Mouse (Mus musculus): ENCODE results near the gene Sema4a. TPM values are rescaled to one million over a fixed set of nuclear protein-coding genes. Genes with fewer than 3 reads are reported as not detected.
A peak's percentile ranks its signal among the peaks of the same experiment; 100 is the strongest.
"Not testable (repeated sequence)": the region's sequence is repeated elsewhere in the genome, so short reads cannot be mapped to it uniquely, and the experiment has no call there.

The Sema4a gene
- total RNA-seq, 2 experiments from 2014 or later: 13.4 to 15.5 TPM

DNA sequence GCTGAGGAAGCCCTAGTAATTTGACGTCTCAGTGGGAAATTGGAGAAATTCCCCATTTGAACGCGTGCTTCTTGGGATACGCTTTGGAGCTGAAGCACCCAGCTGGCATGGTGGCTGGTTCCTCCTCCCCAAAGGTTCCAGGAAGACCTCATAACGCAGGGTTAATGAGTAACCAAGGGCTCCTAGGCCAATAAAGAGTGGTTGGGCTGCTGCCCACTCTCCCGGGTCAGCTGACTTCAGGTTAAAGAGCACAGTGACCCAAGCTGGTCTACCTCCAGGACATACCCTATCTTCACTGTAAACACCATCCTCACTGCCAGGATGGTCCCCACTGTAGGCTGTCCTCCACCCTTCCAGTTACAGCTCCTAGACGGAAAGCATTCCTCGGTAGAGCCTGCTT, 4.7 kb downstream of the Sema4a start:
- DNase-seq: no peak

DNA sequence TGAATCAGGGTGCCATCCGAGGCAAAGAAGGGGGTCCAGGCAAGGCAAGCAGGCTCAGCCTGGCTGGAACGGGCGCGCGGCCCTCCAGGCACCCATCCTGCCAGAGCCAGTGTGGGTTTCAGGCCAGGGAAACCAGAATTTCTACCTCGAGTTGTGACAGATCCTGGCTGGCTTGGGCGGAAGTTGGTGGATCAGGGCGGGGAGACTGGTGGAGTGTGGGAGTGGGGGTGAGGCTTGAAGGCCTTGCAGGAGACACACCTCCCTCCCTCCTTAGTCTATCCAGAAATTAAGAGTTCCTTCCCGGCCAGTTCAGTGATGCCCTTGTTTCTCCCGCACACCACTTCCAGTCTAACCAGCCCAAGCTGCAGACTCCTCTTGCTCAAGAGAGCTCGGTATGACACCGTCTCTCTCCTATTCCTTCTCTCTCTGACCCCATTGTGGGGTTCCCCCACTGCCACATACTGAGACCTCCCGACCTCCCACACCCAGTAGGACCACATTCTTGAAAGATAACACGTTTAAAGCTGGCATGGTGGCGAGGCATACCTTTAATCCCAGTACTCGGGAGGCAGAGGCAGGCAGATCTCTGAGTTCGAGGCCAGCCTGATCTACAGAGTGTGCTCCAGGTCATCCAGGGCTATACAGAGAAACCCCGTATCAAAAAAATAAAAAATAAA, 5.3 kb downstream of the Sema4a start:
- DNase-seq: no peak

DNA sequence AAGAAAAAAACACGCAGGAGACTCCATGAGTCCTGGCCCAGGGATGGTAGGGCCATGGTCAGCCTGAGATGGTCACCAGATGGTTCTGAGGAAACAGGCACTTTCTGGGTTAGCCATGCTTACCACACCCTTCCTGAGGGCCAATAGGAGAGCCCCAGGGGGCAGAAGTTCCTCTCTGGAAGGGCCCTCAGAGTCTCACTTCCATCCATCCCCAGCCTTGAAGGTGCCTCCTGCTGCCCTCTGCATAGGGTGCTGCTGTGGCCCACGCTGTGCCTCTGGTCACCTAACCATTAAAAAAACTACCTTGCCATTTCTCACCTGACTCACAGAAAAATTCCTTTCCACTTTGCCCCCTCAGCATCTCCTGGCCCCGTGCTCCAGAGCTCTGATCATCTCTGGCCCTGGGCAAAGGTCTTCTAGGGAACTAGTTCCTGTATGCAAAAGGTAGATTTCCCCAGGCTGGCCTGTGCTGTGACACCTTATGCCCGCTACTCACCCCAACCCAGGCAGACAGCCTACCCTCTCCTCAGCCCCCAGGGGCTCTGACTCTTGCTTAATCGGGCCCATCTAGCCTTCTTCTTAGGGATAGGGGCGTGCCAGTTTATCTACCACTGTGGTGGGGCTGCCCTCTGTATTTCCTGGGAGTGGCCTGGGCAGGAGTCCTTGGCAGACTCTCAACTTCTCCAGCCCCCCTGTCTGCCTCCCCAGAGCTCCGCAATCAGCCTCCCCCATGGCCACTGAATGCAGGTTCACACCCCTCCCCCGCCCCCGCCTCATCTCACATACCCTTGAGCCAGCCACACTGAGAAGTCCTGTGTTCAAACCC, 6.0 kb downstream of the Sema4a start:
- no peak for DNase-seq

DNA sequence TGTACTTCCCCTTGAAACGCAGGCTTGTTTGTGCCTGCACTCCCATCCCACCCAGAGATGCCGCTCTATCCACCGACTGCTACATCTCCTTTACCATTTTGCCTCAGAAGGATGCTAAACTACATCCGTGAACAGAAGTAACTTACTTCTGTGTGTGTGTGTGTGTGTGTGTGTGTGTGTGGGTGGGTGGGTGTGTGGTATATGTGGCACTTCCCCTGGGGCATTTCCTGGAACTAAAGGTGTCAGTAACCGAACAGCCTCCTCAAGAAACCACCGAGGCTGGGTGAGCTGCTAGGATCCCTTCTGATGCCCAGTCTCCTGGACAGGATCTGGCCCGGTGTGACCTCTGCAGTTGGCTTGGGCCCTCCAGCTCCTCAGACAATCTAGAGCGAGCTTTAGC, 7.0 kb downstream of the Sema4a start:
- no peak for DNase-seq

DNA sequence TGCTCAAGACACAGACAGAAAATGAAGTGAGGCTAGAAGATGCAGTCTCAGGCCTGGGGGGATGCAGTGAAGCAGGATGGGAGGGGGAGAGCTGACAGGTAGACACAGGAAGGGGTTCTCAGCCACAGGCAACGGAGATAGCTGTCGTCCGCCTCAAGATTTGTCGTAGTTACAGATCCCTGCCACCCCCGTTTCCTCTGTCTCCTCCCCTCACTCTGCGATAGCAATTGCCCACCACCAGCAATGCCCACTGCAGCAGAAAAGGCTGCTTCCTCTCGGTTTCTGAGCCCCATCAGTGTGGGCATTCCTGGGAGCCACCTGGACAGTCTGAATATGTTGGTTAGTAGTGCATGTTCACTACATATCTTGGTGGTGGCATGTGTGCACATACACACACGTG, 7.6 kb downstream of the Sema4a start:
- no peak for DNase-seq

DNA sequence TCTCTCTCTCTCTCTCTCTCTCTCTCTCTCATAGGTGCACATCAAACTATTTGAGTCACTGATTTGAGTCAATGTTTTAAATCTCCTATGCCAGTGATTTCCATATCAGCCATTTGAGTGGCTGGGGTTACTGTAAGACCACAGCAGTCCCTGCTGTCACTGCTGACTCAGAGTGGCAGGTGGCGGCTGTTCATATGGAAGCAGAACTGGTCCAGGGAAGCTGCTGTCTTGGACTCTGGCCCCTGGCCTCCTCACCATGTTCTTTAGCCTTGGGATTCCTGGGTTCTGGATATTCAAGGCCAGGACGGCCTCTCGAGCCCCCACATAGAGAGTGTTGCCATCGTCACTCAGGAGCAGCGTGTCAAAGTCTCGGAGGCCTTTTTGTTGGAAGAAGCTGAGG, 8.3 kb downstream of the Sema4a start:
- DNase-seq: no peak

DNA sequence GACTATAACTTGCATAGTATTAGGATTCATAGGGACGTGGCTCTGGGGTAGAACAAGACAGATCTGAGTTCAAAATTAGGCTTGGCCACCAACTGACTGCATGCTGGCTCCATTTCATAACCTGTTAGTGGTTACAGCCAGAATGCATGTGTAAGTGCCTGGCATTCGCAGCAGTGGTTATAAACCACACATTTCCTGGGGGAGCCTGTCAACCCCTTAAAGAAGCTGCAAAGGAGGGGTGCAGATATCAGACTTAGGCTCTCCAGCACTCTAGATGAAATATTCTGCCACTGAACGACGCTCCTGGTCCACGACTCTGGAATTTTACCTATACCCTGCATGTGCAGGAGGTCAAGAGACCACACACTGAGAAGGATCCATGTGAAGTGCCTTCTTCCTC, 8.7 kb downstream of the Sema4a start:
- DNase-seq: no peak

DNA sequence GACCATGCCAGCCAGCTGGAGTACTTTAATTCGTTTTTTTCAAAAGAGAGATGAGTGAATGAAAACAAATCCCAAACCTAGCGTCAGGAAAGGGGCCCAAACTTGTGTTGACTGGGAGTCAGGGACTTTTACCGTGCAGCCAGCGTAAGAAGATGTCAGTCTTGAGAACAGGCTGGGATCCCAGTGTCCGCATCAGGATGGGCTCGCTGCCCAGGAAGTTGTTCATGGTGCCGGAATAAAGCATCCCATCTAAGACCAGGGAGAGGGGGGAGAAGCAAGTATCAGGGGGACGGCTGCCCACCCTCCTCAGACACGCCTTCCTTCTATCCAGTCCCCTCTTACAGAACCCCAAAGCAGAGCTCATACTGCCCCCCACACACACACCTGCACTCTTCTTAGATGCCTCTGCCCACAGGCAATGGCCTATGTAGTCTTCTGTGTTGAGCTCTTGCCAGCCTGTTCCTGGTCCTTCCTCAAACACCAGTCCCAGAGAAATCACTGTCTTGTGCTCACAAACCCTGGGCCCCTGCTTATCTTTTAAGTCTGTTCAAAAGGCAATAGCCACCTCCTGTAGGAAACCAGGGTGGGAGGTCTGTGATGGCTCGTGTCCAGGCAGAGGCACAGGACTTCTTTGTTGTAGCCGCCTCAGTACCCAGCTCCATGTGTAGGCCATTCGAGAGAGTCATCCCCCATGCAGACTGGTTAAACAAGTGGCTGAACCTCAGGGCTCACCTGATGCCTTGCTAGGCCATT, 10.4 kb downstream of the Sema4a start:
- DNase-seq: no peak

DNA sequence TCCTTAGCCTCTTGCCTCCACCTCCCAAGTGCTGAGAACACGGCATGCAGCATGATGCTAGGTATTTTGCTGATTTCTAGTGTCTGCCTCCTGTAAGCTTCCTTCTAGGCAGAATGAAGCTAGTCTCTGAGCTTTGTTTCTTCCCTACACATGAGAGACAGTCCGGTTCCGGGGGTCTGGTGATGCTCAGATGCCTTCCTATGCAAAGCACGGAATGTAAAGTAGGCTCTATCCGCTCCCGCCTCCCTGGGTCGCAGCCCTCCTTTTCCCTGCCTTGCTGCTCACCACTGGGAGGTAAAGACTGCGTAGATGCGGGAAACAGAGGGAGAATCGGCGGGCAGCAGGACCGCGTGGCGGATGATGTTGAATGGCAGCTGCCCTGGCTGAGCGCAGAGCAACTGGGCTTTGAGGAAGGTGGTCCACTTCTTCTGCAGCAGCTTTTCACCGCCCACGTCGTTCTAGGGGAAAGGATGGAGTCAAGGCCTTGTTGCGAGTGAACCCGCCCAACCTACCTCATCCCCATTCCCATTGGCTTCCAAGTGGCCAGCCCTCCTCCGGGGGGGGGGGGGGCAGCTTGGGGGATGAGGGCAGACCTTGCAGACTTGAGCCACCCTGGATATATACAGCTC, 11.5 kb downstream of the Sema4a start:
- DNase-seq: peak; percentile 65

DNA sequence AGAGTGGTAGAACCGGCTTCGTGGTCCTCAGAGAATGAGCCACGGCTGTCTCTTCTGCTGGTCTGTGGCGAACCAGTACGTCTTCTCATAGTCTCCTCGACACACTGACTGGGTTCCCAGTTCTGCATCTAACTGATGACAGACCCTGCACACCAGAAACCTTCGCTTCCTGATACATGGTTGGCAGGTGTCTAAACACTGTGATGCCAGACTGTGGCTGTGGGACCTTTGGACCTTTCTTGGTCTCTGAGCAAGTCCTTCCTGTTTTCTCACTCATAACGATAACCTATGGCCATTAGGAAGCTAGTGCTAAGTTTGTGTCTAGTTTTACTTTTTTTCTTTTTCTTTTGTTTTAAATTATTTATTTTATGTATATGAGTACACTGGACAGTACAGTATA, 12.5 kb downstream of the Sema4a start:
- no peak for DNase-seq

DNA sequence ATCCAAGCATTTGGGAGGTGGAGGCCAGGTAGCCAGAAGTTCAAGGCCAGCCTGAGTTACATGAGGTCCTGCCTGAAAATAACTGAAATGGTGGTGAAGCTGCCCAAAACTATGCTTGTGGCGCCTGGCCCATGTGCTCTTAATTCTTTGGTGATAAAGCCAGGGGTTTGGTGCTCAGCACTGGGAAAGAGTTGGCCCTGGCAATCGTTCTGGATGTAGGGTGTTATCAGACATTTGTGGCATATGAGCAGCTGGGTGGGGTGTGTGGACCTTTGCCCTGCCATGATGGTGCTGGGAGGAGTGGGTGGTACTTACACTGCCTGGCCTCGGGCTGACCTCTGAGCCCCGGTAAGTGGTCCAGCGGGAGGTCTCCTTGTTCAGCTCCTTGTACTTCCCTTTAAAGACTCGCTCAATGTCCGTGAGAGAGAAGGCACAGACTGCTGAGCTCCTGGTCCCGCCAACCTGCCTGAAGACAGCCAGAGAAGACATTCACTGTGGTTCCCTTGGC, 13.3 kb downstream of the Sema4a start:
- DNase-seq: no peak

DNA sequence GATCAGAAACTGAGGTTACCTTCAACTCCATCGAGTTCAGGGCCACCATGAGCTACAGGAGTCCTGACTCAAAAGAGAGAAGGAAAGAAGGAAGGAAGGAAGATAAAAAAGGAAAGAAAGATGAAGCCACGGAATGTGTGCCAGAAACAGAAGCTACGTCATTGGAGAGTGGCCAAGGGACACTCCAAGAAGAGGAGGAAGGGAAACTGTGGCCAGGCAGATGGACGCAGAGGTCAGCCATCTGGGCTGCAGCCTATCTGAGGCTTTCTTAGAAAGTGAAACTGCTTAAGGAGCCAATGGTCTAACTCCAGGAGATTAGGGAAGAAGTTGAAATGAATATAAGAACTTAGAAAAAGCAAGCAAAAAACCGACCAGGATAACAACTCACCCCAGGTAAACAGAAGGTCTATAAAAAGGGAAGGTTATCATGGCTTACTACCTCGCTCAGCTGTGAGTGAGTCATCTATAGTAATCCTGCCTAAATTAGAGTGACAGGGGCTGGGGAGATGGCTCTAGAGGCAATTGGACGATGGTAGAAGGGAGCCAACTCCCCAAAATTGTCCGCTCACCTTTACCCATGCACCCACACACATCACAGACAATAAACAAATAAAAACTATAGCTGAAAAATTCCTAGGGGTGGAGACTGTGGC, 14.4 kb downstream of the Sema4a start:
- no peak for DNase-seq

DNA sequence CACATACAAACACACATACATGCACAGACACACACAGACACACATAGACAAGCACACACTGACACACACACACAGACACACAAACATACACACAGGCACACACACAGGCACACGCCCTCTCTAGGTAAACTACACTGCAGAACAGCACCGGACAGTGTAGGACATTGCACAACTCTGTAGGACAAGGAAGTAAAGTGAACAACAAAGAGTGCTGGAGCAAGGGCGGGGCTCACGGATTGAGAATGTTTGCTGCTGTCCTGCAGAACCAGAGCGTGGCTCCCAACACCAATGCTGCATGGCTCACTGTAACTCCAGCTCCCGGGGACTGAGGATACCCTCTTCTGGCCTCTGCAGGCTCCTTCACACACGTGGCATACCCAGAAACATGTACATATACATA, 18.1 kb downstream of the Sema4a start:
- DNase-seq: no peak

DNA sequence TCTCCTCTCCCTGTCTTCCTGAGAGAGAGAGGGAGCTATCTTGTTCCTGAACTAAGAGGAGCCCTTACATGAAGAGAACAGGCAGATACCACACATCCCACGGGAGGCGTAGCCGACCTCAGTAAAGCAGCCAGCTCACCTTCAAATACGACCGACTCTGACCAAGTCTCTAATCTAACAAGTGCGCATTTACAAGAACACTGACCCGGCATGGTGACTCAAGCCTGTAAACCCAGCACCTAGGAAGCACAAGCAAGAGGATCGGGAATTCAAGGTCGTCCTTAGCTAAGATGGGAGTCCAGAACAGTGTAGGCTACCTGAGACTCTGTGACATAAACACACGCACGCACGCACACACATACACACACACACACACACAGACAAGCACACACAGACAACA, 18.5 kb downstream of the Sema4a start:
- DNase-seq: no peak

DNA sequence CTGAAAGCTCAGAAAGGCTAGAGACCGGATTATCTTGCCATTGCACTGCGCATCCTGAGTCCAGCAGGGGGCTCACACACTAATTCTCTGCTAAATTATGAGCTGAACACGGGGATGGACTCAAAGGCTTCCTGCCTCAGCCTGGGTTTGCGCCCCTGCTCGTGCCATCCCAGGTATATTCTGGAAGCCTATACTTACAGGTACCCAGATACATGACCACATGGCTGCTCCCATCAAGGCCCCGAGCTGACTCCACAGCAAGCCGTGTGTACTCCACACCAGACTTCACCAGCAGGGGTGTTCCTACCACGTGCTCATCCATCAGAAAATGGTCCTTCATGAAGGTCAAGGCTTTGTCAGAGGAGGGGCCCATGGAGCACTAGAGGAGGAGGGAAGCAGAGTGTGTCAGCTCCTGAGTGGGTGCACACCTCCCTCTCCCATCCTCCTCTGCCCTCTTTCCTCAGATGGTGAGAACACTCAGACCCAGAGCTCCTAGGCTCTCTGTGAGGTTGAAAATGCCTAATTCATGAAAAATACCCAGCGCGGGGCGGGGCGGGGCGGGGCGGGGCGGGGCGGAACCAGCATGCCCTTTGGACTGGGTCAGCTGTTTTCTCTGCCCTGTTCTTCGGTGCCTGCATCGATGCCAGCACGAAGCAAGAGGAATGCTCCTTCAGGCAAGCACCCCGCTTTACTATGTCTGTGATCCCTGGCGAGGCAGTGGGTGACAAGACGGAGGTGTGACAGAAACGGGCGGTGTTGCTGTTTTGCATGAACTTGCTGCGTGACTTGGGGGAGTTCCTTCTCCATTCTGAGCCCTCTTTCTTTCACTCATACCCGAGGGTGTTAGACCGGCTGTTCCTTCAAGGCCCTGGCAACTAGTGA, 20.2 kb downstream of the Sema4a start:
- DNase-seq: no peak

DNA sequence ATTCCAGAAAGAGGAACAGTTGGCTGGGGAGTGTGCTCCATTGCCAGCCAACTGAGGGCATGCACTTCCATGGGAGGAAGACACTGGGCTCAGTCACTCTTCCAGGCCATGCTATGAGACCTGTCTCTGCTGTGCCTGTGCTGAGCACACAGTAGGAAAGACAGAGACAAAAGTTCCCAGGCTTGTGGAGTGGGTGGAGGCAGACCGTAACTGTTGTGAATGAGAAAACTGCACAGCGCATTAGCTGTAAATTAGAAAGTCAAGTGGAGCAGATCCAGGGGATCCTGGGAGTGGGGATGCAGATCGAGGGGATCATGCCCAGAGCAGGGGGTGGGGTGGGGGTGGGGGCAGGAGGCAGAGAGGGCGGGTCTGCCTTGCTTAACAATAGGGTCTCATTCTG, 21.4 kb downstream of the Sema4a start:
- DNase-seq: no peak

DNA sequence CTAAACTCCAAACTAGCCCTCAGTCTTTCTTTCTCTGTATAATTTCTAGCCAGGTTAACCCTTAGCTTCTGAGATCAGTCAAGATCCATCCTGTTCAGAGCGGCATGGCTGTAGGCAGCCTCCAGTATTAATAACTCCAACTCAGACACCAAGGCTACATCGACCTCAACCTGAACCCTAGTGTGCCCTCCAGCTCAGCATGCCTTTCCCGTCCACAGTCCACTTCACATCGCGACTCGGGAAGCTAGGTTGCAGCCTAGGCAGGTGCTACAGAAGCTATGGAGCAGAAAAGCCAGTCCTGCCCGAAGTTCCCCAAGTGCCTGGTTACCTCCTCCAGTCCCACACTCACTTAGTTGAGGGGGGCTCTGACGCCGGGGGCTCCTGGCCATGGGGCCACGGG, 23.5 kb downstream of the Sema4a start:
- no peak for DNase-seq

DNA sequence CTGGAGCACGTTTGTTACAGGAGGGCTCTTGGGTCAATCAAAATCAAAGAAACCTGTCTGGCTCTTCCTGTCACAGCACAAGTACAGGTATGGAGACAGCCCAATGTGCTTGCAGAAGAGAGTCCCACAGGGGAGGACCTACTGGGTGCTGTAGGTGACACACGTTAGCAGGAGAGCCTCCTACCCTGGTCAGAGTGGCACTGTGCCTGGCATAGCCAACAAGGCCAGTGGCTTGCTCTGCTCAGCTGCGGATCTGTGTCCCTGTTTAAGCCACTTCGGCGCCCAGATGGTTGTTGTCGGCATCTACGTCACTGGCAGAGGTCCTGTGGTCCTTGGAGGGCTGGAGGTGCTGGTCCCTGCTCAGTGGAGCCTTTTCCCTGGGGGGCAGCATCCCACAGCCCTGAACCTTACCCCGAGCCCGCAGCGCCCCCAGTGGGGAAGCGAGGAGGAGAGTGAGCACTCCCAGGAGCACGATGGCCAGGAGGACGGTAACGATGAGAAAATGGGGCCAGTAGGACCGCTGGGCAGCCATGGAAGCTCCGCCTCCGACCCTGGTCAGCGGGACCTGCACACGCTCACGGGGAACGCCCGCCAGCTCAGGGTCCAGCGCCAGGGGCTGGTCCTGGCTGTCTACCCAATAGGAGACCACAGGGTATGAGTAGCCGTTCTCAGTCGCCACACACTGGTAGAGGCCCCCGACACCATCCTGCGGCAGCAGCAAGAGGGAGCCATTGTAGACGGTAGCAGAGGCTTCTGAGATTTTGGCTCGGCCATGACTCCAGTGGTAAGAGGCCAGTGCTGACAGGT, 24.4 kb downstream of the Sema4a start:
- DNase-seq: peak; percentile 76

DNA sequence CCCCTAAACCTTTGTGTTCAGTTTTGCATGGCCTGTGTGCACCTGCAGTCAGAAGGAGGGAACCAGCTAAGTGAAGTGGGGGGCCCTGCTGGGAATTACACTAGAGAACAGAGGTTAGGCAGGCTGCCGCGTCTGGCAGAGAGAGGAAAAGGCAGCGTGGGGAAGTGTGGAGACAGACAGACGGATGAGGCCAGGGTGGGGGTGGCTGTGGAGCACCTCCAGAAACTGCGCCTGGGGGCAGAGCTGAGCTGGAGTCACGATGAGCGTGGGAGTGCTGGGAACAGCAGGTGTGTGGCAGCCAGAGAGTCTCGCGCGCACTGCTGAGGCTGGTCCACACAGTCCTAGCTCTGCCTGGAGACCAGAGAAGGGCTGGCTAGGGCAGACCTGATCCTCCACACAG, 25.5 kb downstream of the Sema4a start:
- no peak for DNase-seq

DNA sequence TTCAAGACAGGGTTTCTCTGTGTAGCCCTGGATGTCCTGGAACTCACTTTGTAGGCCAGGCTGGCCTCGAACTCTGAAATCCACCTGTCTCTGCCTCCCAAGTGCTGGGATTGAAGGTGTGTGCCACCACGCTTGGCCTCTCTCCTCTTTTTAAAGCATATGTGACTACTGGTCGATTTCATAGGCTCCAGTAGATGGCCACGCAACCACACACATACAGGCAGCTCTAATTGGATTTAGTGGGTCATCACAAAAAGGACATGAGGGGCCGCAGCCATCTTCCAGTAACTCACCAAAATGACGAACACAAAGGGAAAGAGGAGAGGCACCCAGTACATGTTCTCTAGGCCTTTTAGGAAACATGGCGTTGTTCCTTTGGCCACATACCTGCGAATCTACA, 32.3 kb downstream of the Sema4a start:
- DNase-seq: not testable (repeated sequence)

Measured in adrenal gland, postnatal 10 days (tissue).